Mouse (Mus musculus): ENCODE data around the gene Cldn4.
"Not testable (repeated sequence)": the region's sequence is repeated elsewhere in the genome, so short reads cannot be mapped to it uniquely, and the experiment has no call there.

Gene Cldn4

GRCm38 (mm10) chr5:134946857-134947255 is at the start of gene Cldn4:
Gene Cldn4 (minus strand): TSS chr5:134946934.
- DNase-seq: no peak

GRCm38 (mm10) chr5:134992566-134992965 is 45.8 kb upstream of the Cldn4 start:
- DNase-seq: no peak

DNA sequence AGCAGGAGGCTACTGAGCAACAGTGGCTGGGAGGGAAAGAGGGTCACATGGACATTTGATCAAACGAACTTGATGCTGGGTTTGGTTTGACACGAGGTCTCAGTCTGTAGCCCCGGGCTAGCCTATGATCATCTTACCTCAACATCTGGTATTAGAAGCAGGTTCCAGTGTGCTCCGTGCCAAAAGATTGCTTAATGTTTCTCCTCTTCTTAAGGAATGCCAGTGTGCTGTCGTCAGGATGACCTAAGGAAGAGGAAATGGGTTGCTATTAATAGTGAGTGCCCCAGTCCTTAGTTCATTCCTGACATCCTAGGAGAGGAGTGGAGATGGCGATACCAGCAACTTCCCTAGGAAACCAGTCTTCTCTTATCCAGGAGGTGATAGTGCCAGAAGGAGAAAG is 43.0 kb upstream of the Cldn4 start:
- DNase-seq: no peak

GRCm38 (mm10) chr5:134989166-134989565 is 42.4 kb upstream of the Cldn4 start:
- no peak for DNase-seq

GRCm38 (mm10) chr5:134986298-134987268 is 39.8 kb upstream of the Cldn4 start:
- no peak for DNase-seq

- DNase-seq: no peak
Observed at GRCm38 (mm10) chr5:134985633-134986297, 39.0 kb upstream of the Cldn4 start, which contains the start of gene Cldn3. Gene Cldn3 (plus strand): TSS chr5:134986214.

DNA sequence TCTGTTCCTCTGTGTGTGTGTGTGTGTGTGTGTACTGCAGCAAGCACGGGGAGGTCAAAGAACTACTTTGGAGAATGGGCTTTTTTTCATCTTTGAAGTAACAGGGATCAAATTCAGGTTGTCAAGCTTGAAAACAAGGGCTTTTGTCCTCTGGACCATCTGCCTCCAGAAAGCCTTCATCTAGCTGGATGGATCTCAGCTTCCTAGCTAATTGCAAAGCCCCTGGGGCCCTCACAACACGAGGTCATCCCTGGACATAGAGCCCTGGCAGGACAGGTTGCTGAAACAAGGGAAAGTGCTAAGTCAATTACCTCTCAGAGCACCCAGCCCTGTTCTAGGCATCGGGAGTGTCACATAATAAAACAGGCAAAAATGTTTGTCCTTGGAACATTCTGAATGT is 37.0 kb upstream of the Cldn4 start:
- DNase-seq: no peak

DNA sequence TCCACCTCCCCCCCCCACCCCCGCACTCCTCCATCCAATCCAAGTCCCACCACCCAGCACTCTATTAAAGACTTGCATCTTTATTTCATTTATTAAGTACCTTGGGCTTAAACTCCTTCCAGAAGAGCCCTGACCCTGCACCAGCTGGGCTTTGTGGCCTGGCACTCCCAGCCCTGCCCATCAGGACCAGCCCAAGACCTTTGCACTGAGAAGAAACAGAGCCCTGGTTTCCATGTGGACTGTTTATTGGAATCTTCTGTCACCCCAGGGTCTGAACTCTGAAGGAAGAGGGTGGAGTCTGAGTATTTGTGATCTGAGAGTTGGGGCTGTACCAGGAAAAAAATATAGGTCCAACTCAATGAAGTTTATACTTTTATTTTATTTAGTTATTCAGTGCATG is 36.4 kb upstream of the Cldn4 start:
- no peak for DNase-seq

DNA sequence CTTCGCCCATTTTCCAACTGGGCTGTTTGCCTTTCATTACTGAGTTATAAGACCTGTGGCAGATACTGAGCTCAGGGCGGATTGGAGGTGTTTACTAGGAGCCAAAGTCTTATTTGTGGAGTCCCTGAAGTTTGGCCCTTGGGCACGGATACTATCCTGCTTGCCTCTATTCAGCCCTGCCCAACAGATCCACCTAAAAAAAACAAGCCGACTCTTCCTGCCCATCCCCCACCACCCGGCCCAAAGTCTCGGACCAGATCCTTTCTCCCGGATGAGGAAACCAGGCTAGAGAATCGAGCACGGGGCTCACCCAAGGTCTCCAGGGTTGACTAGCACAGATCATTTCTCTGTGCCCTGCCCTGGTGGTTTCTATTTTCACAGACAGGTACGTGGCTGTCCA is 34.4 kb upstream of the Cldn4 start:
- DNase-seq: no peak

DNA sequence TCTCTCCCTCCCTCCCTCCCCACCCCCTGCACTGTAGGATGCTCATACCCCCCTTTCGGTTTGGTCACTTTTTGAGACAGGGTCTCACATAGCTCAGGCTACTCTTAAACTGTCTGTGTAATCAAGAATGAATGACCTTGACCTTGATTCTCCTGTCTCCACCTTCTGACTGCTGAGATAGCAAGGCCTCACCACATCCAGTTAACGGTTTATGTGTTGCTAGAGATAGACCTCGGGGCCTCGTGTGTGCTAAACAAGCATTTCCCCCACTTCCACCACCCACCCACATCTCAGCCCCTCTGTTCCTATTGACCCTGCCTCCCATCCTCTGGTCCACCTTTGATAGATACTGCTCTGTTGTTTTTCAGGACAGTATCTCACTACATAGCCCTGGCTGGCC is 31.1 kb upstream of the Cldn4 start:
- DNase-seq: no peak

GRCm38 (mm10) chr5:134976577-134977250 is 30.0 kb upstream of the Cldn4 start:
- DNase-seq: no peak

DNA sequence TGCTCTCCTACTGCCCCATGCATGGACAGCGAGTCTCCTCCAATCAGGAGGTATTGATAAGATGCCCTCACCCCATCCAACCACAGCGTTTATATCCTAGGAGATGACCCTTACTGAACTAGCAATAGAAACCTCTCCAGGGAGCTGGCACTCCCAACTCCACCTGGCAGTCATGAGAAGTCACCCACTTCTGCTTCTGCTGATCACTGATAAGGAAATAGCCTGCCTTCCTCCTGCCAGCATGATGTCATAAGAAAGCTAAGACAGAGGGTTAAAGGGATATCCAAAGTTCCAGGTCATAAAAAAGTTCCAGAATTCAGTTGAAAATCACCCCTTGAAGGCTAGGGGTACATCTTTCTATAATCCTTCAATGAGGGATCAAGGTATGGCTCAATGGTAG is 29.4 kb upstream of the Cldn4 start:
- DNase-seq: no peak

DNA sequence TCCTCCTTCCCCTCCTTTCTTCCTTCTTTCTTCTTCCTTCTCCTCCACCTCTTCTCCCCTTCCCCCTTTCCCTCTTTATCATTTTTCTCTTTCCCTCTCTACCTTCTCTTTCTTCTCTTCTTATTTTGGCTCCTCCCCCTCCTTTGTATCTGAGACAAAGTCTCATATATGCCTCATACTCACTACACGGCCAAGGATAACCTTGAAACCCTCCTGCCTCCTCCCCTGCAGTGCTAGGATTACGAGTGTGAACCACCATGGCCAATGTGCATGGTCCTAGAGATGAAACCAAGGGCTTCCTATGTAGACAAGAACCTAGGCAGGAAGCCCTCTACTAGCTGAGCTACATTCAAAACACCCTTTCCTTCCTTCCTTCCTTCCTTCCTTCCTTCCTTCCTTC is 28.2 kb upstream of the Cldn4 start:
- no peak for DNase-seq

DNA sequence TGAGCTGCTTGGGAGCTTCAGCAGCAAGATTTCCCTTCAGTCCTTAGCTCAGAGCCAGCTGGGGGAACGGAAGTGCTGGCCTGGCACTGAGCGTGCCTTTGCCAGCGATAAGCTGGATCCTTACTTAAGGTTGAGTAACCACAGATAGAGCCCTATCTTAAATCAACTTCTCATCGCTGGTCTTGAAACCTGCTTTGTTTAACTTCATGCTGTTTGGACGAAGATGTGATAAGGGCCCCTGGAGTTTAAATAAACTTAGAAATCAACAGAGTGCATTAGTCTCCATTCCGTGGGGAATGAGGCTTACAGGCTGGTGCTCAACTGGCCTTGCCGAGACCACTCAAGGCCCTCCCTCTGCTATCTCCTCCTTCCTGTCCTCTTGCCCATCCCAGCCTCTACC is 27.6 kb upstream of the Cldn4 start:
- no peak for DNase-seq

GRCm38 (mm10) chr5:134973526-134973925 is 26.8 kb upstream of the Cldn4 start:
- no peak for DNase-seq

DNA sequence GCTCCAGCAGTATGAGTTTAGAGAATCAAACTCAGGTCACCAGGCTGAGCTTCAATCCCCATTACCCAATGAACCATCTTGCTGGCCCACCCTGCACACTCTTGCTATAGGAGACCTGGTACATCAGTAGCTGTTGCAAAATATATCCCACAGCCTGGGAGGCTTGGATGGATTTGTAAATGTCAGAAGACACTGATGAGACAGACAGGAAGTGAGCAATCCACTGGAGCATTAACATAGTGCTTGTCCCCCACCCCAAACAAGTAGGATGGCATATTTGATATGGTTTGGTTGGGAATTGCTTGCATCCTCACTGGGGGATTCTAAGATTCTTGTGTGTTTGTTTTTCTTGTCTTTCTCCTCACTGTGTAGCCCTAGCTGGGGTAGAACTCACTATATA is 26.3 kb upstream of the Cldn4 start:
- DNase-seq: no peak

DNA sequence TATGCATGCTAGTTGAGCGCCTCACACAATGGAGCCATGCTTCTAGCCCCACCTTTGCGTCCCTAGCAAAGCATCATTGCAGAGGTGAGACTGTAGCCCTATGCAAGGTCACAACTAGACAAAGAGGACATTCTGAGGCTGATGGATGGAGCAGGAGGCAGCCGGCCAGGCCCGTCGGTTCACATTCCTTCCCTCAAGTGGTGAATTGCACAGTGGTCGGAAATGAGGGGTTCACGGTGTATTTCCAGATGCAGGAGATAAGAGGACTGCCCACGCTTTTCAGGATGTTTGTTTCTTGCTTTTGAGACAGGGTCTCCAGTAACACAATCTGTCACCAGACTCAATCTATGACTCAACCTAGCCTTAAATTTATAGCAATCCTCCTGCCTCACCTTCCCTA is 23.9 kb upstream of the Cldn4 start:
- DNase-seq: no peak

- no peak for DNase-seq
Observed at GRCm38 (mm10) chr5:134967164-134967944, 20.6 kb upstream of the Cldn4 start.

DNA sequence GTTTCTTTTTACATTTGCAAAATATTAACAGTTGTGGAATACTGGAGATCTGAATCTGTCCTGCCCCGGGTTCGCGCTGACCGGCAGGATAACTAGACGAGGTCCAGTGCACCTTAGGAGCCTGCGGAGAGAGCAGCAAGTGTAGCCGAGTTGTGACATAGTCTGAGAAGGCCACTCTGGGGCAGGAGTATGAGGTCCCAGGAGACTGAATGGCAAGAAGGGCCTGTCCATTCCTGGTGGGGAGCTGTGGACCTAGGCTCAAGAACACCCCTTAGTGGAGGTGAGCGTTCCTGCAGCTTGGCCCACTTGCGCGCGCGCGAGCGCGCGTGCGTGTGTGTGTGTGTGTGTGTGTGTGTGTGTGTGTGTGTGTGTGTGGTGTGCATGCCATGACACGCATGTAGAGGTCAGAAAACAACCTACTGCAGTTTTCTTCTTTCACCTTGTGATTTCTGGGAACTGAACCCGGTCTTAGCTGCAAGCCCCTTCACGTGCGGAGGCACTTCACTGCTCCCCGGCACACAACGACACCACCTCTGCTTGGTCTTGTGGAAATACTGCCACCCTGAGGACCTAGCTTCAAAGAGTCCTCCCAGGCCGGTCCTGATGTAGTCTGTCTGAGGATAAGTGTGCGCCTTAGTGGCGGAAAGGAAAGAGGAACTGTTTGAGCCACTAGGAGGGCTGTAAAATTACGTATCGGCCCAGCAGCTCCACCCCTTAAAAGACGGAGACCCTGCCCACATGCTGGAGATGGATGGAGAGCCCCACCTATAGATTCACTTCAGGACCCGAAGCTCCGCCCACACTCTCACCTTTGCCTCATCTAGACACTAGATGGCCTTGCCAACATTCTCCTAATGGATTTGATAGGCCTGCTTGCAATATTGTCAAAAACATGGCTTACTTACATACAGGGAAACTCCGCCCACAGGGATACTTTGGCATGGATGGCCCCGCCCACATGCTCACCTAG is 19.4 kb upstream of the Cldn4 start:
- DNase-seq: peak; percentile 5

- DNase-seq: peak; percentile 43
Observed at GRCm38 (mm10) chr5:134965473-134965851, 18.7 kb upstream of the Cldn4 start.

DNA sequence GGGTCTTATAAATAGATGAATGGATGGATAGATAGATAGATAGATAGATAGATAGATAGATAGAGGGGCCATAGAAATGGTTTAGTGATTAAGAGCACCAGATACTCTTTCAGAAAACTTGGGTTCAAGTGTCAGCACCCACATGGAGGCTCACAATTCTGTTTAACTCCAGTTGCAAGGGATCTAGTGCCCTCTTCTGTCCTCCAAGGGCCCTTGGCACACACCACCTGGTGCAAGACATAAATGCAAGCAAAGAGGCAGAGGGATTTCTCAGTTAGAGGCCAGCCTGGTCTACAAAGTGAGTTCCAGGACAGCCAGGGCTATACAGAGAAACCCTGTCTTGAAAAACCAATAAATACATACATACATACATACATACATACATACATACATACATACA is 17.9 kb upstream of the Cldn4 start:
- DNase-seq: not testable (repeated sequence)

DNA sequence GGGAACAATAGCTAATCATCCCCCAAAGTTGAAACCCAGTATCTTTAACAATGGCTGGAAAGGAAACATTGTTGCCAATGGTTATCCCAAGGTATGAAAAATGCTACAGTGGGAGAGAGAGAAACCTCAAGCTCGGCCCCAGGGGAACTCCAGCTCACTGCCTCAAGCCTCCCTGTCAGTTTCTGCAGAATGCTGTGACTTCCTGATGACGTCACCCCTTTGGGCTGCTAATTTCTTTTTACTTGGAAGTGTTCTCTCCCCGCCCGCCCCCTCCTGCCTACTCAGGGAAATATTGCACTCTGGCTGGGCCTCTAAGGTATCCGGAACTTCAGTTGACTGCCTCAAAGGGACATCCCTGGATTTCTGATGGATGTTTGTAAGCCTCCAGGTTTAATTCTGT is 16.8 kb upstream of the Cldn4 start:
- no peak for DNase-seq

All from right cerebral cortex, adult 18-20 months (tissue).